Mouse (Mus musculus) heart, embryonic 10.5 days (tissue): ENCODE results near the gene Lsg1. TPM values are rescaled to one million over a fixed set of nuclear protein-coding genes. Genes with fewer than 3 reads are reported as not detected.

Experiments
- DNase-seq: peaks from one replicate; pipeline ENCODE4 v3.0.0-alpha.2; 2017; ENCODE audit warnings: low spot score
- H3K27ac ChIP-seq: fragments of 300-500 bp; sonication (generic); 2 replicates; pipeline ENCODE4 v1.5.1; 2016; ENCODE audit warnings: mild to moderate bottlenecking
- H3K27me3 ChIP-seq: fragments of 300-500 bp; sonication (generic); 2 replicates; pipeline ENCODE4 v1.6.1; 2016; ENCODE audit warnings: mild to moderate bottlenecking; ENCODE audit not compliant: poor library complexity, insufficient read depth, severe bottlenecking
- H3K36me3 ChIP-seq: fragments of 300-500 bp; sonication (generic); 2 replicates; pipeline ENCODE4 v1.6.1; 2016; ENCODE audit warnings: mild to moderate bottlenecking, moderate library complexity
- H3K4me1 ChIP-seq: fragments of 300-500 bp; sonication (generic); 2 replicates; pipeline ENCODE4 v1.6.1; 2016; ENCODE audit warnings: mild to moderate bottlenecking
- H3K4me3 ChIP-seq: fragments of 300-500 bp; sonication (generic); 2 replicates; pipeline ENCODE4 v1.5.1; 2016; ENCODE audit warnings: mild to moderate bottlenecking, moderate library complexity
- H3K9me3 ChIP-seq: fragments of 300-500 bp; sonication (generic); 2 replicates; pipeline ENCODE4 v1.6.1; 2016; ENCODE audit warnings: mild to moderate bottlenecking, moderate library complexity
- WGBS: fragments of 180-500 bp; shearing (Covaris S2); methylation state at CpG from one replicate; pipeline ENCODE4 v1.1.7; 2016; 5-methylcytosine and 5-hydroxymethylcytosine counted together
- polyA plus RNA-seq: library from polyadenylated mRNA; unstranded; fragments of >200 nt; fragmentation: Nextera tagmentation; extraction: Ambion mirVana; gene quantifications from 2 replicates; pipeline ENCODE4 v1.2.1, GENCODE M21; 2016

Lsg1 gene
- polyA plus RNA-seq, 1 experiment from 2014 or later = 61.8 TPM

DNA sequence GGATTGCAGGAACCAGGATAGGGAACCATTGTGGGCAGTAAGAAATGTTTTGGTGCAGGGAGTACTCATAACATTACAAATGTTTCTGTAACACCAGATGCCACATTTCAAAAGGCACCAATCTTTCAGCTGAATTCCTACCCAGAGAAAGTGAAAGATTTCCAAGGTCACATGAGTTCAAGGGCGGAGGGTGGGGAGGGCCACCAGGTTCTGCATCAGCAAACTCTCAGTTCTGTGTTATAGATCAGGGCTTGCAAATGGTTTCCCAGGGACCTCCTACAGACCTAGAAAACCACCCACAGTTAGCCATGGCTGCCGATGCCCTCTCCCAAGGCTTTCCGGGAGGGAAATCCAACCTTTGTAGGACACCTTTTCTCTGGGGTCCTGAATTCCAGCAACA is 20.5 kb upstream of the Lsg1 start:
- no peak for DNase-seq
- Histone ChIP-seq H3K36me3 (no peaks in the 10 kb centered on the region), H3K4me3 (no peak overlapping the region), H3K4me1 (peaks cover 33% of the 10 kb centered on the region), H3K27me3 (no peaks in the 10 kb centered on the region), H3K9me3 (no peaks in the 10 kb centered on the region), H3K27ac (no peak overlapping the region)
- WGBS = 67% methylated on average over 3 of the region's 3 CpGs

DNA sequence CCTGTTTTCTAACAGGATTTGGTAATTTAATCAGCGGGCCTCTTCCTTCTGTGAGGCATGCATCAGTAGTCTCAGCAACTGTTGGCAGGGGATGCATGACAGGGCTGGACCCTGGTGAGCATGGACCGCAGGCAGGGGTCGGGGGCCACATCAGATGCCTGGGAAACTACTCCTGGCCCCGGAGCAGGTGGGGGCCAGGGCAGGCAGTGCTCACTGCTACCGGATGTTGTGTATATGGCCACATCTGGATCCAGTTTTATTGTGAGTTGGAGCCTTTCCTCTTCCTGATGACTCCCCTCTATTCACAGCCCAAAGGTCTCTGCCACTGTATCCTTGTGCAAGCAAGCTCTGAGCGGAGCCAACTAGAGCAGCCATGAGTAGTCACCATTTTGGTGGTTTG is 18.1 kb upstream of the Lsg1 start:
- no peak for DNase-seq
- H3K27ac ChIP-seq = 0 out of 2 replicates have a peak overlapping the region, but pooled peaks have one; percentile 38
- WGBS = 69% methylated on average over 6 of the region's 6 CpGs
- H3K4me3 ChIP-seq = no peak overlapping the region
- 0 out of 2 replicates have a peak, but pooled peaks cover 8% of the 10 kb centered on the region for H3K27me3 ChIP-seq
- H3K9me3 ChIP-seq = no peaks in the 10 kb centered on the region
- peaks cover 57% of the 10 kb centered on the region for H3K4me1 ChIP-seq
- H3K36me3 ChIP-seq = no peaks in the 10 kb centered on the region

GRCm38 (mm10) chr16:30604807-30605137 is 17.4 kb upstream of the Lsg1 start:
- Histone ChIP-seq H3K36me3 (no peaks in the 10 kb centered on the region), H3K4me3 (no peak overlapping the region), H3K4me1 (peaks cover 61% of the 10 kb centered on the region), H3K27me3 (0 out of 2 replicates have a peak, but pooled peaks cover 9% of the 10 kb centered on the region), H3K27ac (0 out of 2 replicates have a peak overlapping the region, but pooled peaks have one; percentile 38), H3K9me3 (no peaks in the 10 kb centered on the region)
- 67% methylated on average over 7 of the region's 7 CpGs for WGBS
- no peak for DNase-seq

GRCm38 (mm10) chr16:30604061-30604806 is 16.8 kb upstream of the Lsg1 start:
- Histone ChIP-seq H3K9me3 (no peaks in the 10 kb centered on the region), H3K27me3 (0 out of 2 replicates have a peak, but pooled peaks cover 9% of the 10 kb centered on the region), H3K4me3 (no peak overlapping the region), H3K36me3 (no peaks in the 10 kb centered on the region), H3K4me1 (peaks cover 61% of the 10 kb centered on the region), H3K27ac (0 out of 2 replicates have a peak overlapping the region, but pooled peaks have one; percentile 38)
- WGBS = 63% methylated on average over 16 of the region's 16 CpGs
- no peak for DNase-seq

DNA sequence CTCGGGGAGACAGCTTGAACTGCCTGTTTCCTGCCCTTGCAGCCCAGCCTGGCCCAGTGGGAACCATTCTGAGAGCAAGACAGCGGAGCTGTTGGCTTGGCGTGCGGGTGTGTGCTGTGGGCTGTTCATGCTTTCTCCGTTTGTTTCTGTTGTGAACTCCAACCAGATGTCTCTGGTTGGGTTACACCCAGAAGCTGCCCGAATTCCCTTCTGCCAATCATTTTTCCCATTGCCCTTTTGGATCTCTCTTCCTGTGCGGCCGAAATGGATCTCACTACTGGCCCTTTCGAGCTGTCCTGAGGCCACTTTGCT is 16.1 kb upstream of the Lsg1 start:
- 0 out of 2 replicates have a peak overlapping the region, but pooled peaks have one; percentile 5 for H3K4me3 ChIP-seq
- H3K36me3 ChIP-seq = no peaks in the 10 kb centered on the region
- H3K27me3 ChIP-seq = 0 out of 2 replicates have a peak, but pooled peaks cover 9% of the 10 kb centered on the region
- WGBS = 70% methylated on average over 9 of the region's 9 CpGs
- no peak for DNase-seq
- peaks cover 61% of the 10 kb centered on the region for H3K4me1 ChIP-seq
- H3K27ac ChIP-seq = 0 out of 2 replicates have a peak overlapping the region, but pooled peaks have one; percentile 26
- no peaks in the 10 kb centered on the region for H3K9me3 ChIP-seq

- no peaks in the 10 kb centered on the region for H3K36me3 ChIP-seq
- WGBS = 29% methylated on average over 18 of the region's 18 CpGs
- no peaks in the 10 kb centered on the region for H3K9me3 ChIP-seq
- H3K4me1 ChIP-seq = peaks cover 57% of the 10 kb centered on the region
- peak overlapping the region; percentile 52; the same call in 1 of the 2 replicates for H3K27ac ChIP-seq
- H3K4me3 ChIP-seq = peak overlapping the region; percentile 13; the same call in 1 of the 2 replicates
- DNase-seq = no peak
- 0 out of 2 replicates have a peak, but pooled peaks cover 9% of the 10 kb centered on the region for H3K27me3 ChIP-seq
Measured at GRCm38 (mm10) chr16:30602684-30603530, 15.5 kb upstream of the Lsg1 start.

DNA sequence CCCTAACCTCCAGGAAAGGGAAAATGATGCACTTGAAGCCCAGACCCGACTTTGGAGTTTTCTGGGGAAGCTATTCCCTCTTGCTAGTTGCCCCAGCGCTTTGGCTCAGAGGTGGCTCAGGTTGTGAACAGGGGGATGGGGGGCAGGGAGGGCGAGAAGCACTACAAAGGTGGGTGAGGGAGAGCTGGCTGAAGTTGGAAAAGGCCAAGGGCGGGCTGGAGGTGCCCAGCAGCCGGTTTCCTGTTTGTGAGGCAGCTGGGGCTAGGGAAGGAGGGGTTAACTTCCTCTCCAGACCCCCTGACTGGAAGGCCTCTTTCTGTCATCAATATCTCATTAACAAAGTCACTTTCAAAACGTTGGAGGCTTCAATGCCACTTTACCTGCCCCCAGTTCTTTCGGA is 14.6 kb upstream of the Lsg1 start:
- peak overlapping the region; percentile 87 for H3K4me3 ChIP-seq
- no peaks in the 10 kb centered on the region for H3K36me3 ChIP-seq
- H3K27ac ChIP-seq = peak overlapping the region; percentile 89
- peaks cover 60% of the 10 kb centered on the region for H3K4me1 ChIP-seq
- DNase-seq = no peak
- H3K9me3 ChIP-seq = no peaks in the 10 kb centered on the region
- 14% methylated on average over 7 of the region's 7 CpGs for WGBS
- H3K27me3 ChIP-seq = peaks cover 9% of the 10 kb centered on the region; the same call in 1 of the 2 replicates

DNA sequence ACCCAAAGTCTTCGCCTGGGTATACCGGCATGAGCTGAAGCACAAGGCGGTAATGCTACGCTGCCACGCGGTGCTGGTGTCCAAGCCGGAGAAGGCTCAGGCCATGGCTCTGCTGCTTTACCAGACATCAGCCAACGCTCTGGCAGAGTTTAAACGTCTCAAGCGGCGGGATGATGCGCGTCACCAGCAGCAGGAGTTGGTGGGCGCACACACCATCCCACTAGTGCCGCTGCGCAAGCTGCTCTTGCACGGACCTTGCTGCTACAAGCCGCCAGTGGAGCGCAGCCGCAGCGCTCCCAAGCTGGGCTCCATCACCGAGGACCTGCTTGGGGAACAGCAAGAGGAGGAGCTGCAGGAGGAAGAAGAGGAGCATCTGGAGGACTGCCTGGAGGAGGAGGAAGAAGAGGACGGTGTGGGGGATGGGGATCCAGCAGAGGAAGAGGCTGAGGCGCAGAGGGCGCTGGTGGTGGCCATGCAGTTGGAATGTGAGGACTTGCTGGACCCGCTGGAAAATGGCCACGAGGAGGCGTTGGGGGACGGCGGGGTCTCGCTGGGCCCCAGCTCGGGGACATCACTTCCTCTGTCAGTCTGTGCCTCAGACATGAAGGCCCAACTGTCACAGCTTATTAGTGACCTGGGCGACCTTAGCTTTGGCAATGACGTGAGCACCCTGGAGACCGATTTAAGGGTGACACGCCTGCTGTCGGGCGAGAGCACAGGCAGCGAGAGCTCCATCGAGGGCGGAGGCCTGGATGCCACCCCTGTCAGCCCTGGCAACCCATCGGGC is 13.8 kb upstream of the Lsg1 start:
- Histone ChIP-seq H3K9me3 (no peaks in the 10 kb centered on the region), H3K27ac (peak overlapping the region; percentile 89), H3K4me3 (peak overlapping the region; percentile 87), H3K4me1 (peaks cover 65% of the 10 kb centered on the region), H3K36me3 (no peaks in the 10 kb centered on the region), H3K27me3 (peaks cover 12% of the 10 kb centered on the region)
- WGBS = 6% methylated on average over 42 of the region's 42 CpGs
- peak; percentile 88 for DNase-seq

- H3K4me3 ChIP-seq = peak overlapping the region; percentile 87
- DNase-seq = peak; percentile 79
- H3K9me3 ChIP-seq = no peaks in the 10 kb centered on the region
- H3K27ac ChIP-seq = peak overlapping the region; percentile 89
- H3K27me3 ChIP-seq = peaks cover 19% of the 10 kb centered on the region
- under 1% methylated on average over 53 of the region's 53 CpGs for WGBS
- peaks cover 61% of the 10 kb centered on the region for H3K4me1 ChIP-seq
- H3K36me3 ChIP-seq = no peaks in the 10 kb centered on the region
Measured at GRCm38 (mm10) chr16:30600431-30601045, 13.1 kb upstream of the Lsg1 start.

DNA sequence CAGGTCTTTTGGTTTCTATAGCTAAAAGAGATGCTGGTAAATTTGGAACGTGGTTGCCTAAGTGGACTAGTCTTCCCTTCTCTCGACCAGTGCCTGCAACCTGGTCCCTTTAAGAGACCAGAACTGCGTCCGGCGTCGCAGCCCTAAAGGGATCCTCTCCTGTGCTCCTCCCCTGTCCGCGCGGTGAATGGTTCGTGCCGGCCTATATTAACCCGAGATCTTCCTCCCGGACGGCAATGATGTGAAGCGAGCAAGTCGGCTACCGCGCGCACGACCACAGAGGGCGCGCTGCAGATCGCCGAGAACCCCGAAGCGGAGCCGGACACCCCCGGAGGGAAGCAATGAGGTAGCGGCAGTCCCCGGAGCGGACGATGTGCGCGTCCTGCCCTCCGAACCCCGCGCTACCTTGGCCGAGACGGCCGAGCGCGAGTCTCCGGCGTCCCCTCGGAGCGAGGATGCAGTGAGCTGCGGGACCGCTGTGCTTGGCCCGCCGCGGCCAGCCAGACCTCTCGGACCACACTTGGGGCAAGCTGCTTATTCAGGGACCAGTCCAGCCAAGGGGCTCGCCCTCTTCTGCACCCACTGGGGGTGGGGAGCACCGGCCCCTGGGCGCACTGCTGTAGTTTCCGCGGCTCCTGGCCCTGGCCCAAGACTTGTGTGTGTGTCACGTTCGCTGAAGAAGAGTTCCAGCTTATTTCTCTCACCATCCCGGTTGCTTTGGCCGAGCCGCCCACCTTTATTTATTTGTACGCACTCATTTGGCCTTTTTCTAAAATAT is 12.3 kb upstream of the Lsg1 start, which contains the start of gene Fam43a:
Gene Fam43a (plus strand): TSS at position 233 of the 778 bp plus-strand sequence.
- Histone ChIP-seq H3K4me3 (peak within 1 kb of the TSS; percentile 87), H3K36me3 (no peaks in the 10 kb centered on the region), H3K27me3 (peaks cover 27% of the 10 kb centered on the region), H3K9me3 (no peaks in the 10 kb centered on the region), H3K4me1 (peaks cover 53% of the 10 kb centered on the region), H3K27ac (peak within 1 kb of the TSS; percentile 89)
- WGBS = under 1% methylated on average over 63 of the region's 63 CpGs
- DNase-seq = peak; percentile 94

GRCm38 (mm10) chr16:30596959-30597681 is 9.7 kb upstream of the Lsg1 start:
- Histone ChIP-seq H3K9me3 (no peaks in the 10 kb centered on the region), H3K27ac (peak overlapping the region; percentile 45; the same call in 1 of the 2 replicates), H3K36me3 (no peaks in the 10 kb centered on the region), H3K4me1 (peaks cover 29% of the 10 kb centered on the region), H3K4me3 (peak overlapping the region; percentile 42), H3K27me3 (peaks cover 27% of the 10 kb centered on the region)
- peak; percentile 89 for DNase-seq
- 13% methylated on average over 16 of the region's 16 CpGs for WGBS
